Comparison of ENCODE assay signal across 12 mouse cellular contexts in the genomic region with DNA sequence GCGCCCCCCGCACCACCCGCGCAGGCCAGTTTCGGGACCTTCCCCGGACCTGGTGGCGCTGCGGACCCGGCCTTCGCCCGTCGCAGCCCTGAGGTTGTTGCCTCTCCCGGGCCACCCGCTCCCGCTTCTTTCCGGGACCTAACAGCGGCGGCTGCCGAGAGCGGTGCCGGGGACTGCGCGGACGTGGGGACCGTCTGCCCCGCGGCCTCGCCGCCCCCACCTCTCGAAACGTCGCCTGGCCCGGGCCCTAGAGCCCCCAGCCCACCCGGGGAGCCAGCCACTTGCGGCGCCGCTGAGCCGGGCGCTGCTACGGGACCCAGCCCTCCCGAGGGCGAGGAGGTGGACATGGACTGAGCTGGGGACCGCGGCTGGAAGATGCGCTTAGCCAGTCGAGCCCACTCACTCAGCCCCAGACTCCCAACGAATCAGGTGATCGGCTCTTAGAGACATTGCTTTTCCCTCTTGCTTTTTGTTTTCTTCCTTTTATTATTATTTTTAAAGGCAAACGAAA. TPM values are rescaled to one million over a fixed set of nuclear protein-coding genes. Genes with fewer than 3 reads are reported as not detected.
A peak's percentile ranks its signal among the peaks of the same experiment; 100 is the strongest.
DNase-seq lines count a peak whose midpoint lies in the region; ATAC-seq lines count a peak whose summit lies in the region.
"Had no signal": no experiment of that assay in that cellular context is flagged by ENCODE, and none has a peak within 500 bp of the region (broad histone marks: within the 10 kb centered on the region; RNA-seq: fewer than 3 reads in every experiment).

No protein-coding gene starts in this region.

- 1% methylated on average over 47 of the region's 49 CpGs for WGBS in heart, embryonic 14.5 days
- 0% methylated on average over 32 of the region's 49 CpGs for WGBS in forebrain, embryonic 13.5 days
- under 1% methylated on average over 45 of the region's 49 CpGs for WGBS in midbrain, embryonic 13.5 days

- intact Hi-C loops in left cerebral cortex, postnatal 25 days (cut with DNase I), result no loop called here

- H3K4me2 ChIP-seq in heart, embryonic 14.5 days (ENCODE audit: low read length), result 0 out of 2 replicates have a peak overlapping the region, but pooled peaks have one; percentile 6
- H3K4me2 ChIP-seq in forebrain, embryonic 13.5 days, result peak overlapping the region; percentile 45
- H3K4me2 ChIP-seq in midbrain, embryonic 13.5 days (replicated peaks), result peak overlapping the region; percentile 55

- no peak overlapping the region for H3K27ac ChIP-seq in heart, embryonic 14.5 days (replicated peaks in 1 of 2; ENCODE audit: control insufficient read depth in 1 of 2, insufficient read depth in 1 of 2, low read depth in 2 of 2, low read length in 2 of 2)
- peak overlapping the region; percentile 54 for H3K27ac ChIP-seq in forebrain, embryonic 13.5 days
- peak overlapping the region; percentile 95 for H3K27ac ChIP-seq in midbrain, embryonic 13.5 days

- no peak for ATAC-seq in heart, embryonic 14.5 days (ENCODE audit: insufficient number of reproducible peaks, insufficient read depth, low FRiP score, low read depth)
- no peak for ATAC-seq in forebrain, embryonic 13.5 days
- ATAC-seq in midbrain, embryonic 13.5 days, result no peak
- ATAC-seq: CD4-positive, CD25-positive, alpha-beta regulatory T cell, adult 4 months had no signal

- peak overlapping the region in 1 of 2 experiments; percentile 14; a peak in 2 of 4 replicates for H3K4me3 ChIP-seq in heart, embryonic 14.5 days (ENCODE audit: control insufficient read depth in 1 of 2, insufficient read depth in 1 of 2, low read depth in 1 of 2, low read length in 2 of 2)
- peak overlapping the region; percentile 34 for H3K4me3 ChIP-seq in forebrain, embryonic 13.5 days
- peak overlapping the region; percentile 58 for H3K4me3 ChIP-seq in midbrain, embryonic 13.5 days (replicated peaks)
- H3K4me3 ChIP-seq: erythroblast, embryonic 14.5 days had no signal

- peaks cover 0 to 4% of the 10 kb centered on the region in 2 experiments; a peak in 2 of 4 replicates for H3K4me1 ChIP-seq in heart, embryonic 14.5 days (ENCODE audit: control insufficient read depth in 2 of 2, insufficient read depth in 2 of 2, low read length in 2 of 2)
- peaks cover 50% of the 10 kb centered on the region for H3K4me1 ChIP-seq in forebrain, embryonic 13.5 days
- H3K4me1 ChIP-seq in midbrain, embryonic 13.5 days (replicated peaks), result peaks cover 52% of the 10 kb centered on the region

- no peak overlapping the region for H3K9ac ChIP-seq in heart, embryonic 14.5 days (ENCODE audit: low read length)
- peak overlapping the region; percentile 49 for H3K9ac ChIP-seq in forebrain, embryonic 13.5 days
- peak overlapping the region; percentile 87 for H3K9ac ChIP-seq in midbrain, embryonic 13.5 days (replicated peaks)

- no peaks in the 10 kb centered on the region for H3K36me3 ChIP-seq in heart, embryonic 14.5 days (ENCODE audit: control insufficient read depth, insufficient read depth, low read length)
- H3K36me3 ChIP-seq in forebrain, embryonic 13.5 days (ENCODE audit: poor library complexity, severe bottlenecking), result no peaks in the 10 kb centered on the region
- H3K36me3 ChIP-seq in midbrain, embryonic 13.5 days, result peaks cover 4% of the 10 kb centered on the region; the same call in 1 of the 2 replicates

- H3K27me3 ChIP-seq in heart, embryonic 14.5 days (ENCODE audit: control insufficient read depth, insufficient read depth, low read length), result peaks cover 96% of the 10 kb centered on the region
- peaks cover 98% of the 10 kb centered on the region for H3K27me3 ChIP-seq in forebrain, embryonic 13.5 days
- H3K27me3 ChIP-seq in midbrain, embryonic 13.5 days, result peaks cover 89% of the 10 kb centered on the region

- H3K9me3 ChIP-seq in heart, embryonic 14.5 days (ENCODE audit: control insufficient read depth, low read length), result no peaks in the 10 kb centered on the region
- H3K9me3 ChIP-seq in forebrain, embryonic 13.5 days (replicated peaks), result no peaks in the 10 kb centered on the region
- H3K9me3 ChIP-seq in midbrain, embryonic 13.5 days, result no peaks in the 10 kb centered on the region

- no peak for DNase-seq in heart, postnatal 4 days
- DNase-seq in cerebellum, adult 8-10 months, result peak; percentile 56
- no peak for DNase-seq in left cerebral cortex, adult 9 months (ENCODE audit: low spot score in 2 of 2)
- no peak for DNase-seq in lung, postnatal 10 days
- DNase-seq in left cerebral cortex, postnatal 25 days (ENCODE audit: low spot score in 2 of 2), result no peak

RNA-seq across cellular contexts. Expression of a gene that starts 4.2 kb away (rescaled TPM):
- not detected in 2 replicates for polyA plus RNA-seq in heart, embryonic 14.5 days (2014; fragmentation: Nextera tagmentation; extraction: Ambion mirVana)
- total RNA-seq in heart, postnatal 4 days (2021), result not detected
- polyA plus RNA-seq in forebrain, embryonic 13.5 days (2015; fragmentation: Nextera tagmentation; extraction: Ambion mirVana), result 8.5 and 18.1 TPM in 2 replicates
- 48.5 and 58.7 TPM in 2 replicates for polyA plus RNA-seq in midbrain, embryonic 13.5 days (2015; fragmentation: Nextera tagmentation; extraction: Ambion mirVana)
- total RNA-seq in left cerebral cortex, postnatal 25 days (2021), result under 1 TPM in 1 of 2 experiments, not detected in 1; 0.39 TPM
- total RNA-seq: adrenal gland, adult 18-20 months had no signal
- polyA plus RNA-seq: CD4-positive, CD25-positive, alpha-beta regulatory T cell, adult 4 months; erythroblast, embryonic 14.5 days; liver, embryonic 16.5 days had no signal

Comparison
In these comparisons a context has a peak if more than half of its experiments do, and no peak if none do; other contexts are left out.
1. H3K27ac ChIP-seq: peak in forebrain, embryonic 13.5 days (single experiment) and midbrain, embryonic 13.5 days (single experiment); none in heart, embryonic 14.5 days (0 of 2).
2. Peak in every context shown above with its lines, with median percentiles within 50 percentile points of each other: H3K4me2 ChIP-seq.